Mouse (Mus musculus): ENCODE results near the gene Pkmyt1. TPM values are rescaled to one million over a fixed set of nuclear protein-coding genes. Genes with fewer than 3 reads are reported as not detected.

The Pkmyt1 gene
- polyA plus RNA-seq, 2 experiments, result 46.4 to 81.7 TPM

DNA sequence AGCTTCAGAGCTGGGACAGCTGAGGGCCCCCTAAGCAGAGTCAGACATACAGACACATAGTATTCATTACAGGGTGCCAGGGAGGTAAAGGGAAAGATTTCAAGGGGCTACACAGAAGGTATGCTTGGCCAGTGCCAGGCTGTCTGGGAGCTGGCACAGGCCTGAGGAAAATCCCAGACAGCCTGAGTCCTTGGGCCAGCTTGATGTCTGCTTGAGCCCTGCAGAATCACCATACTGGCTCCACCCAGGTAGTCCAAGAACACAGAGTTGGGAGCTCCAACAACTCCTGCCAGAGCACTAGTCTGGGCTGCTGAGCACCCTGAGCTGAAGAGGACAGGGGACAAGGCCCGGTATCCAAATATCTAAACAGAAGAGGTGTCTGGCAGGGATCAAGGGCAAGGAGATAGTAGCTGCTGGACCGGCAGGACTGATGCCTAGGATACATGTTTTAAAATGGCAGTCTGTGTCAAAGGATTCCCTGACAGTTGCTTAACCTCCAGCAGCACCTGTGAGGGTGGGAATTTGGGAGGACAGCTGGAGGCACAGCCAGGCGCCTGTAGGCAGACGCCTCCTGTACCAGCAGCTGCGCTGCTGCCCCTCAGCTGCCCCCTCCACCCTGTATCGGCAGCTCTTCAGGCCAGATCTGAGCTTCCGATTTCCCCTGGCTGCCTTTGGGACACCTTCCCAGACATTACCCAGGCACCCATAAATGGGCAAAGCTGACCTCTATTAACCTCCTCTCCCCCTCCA is 3.6 kb upstream of the Pkmyt1 start, which contains the start of gene 1520401A03Rik:
Gene 1520401A03Rik (minus strand): TSS at position 408 of the 750 bp plus-strand sequence.
- Histone ChIP-seq H3K4me2 (replicated peaks; ENCODE audit: low read depth, low read length, severe bottlenecking) (no peak within 1 kb of the TSS), H3K4me3 (replicated peaks; ENCODE audit: low read length) (no peak within 1 kb of the TSS), H3K9me3 (ENCODE audit: control insufficient read depth, low read length) (no peaks in the 10 kb centered on the region), H3K27ac (replicated peaks; ENCODE audit: low read depth, low read length) (0 out of 2 replicates have a peak within 1 kb of the TSS, but pooled peaks have one; percentile 19), H3K27me3 (ENCODE audit: control insufficient read depth, insufficient read depth, low read length) (no peaks in the 10 kb centered on the region), H3K36me3 (ENCODE audit: control insufficient read depth, insufficient read depth, low read length) (no peaks in the 10 kb centered on the region), H3K4me1 (ENCODE audit: control insufficient read depth, insufficient read depth, low read length) (peaks cover 6% of the 10 kb centered on the region; the same call in 1 of the 2 replicates), H3K9ac (ENCODE audit: low read depth, low read length, severe bottlenecking) (no peak within 1 kb of the TSS)
- no peak for TF ChIP-seq POLR2A (IDR thresholded peaks at IDR 0.05; ENCODE audit: borderline replicate concordance, extremely low read depth, insufficient read depth, insufficient read length)
- 52% methylated on average over 7 of the region's 7 CpGs for WGBS
- peak; percentile 23; the same call in 1 of the 2 replicates for ATAC-seq (ENCODE audit: low FRiP score, low read depth)
- no peak for DNase-seq (ENCODE audit: low spot score)

DNA sequence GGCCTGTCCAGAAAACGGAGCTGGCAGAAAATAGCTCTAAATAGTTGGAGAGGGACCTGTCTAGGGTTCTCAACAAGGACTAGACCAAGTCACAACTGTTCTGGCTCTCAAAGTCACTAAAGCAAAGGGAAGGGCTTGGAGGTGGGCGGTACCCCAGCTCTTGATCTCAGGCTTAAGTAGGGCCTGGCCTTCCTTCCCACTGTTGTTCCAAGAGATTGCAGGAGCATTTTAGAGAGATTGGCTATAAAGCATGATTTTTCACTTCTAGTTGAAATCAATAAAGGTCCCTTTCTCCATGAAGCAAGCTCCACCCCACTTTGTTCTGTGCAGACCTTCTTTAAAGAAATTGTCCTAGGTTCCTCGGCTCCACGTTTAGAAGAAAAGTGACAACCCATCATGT is 659 bp upstream of the Pkmyt1 start:
- ATAC-seq (ENCODE audit: low FRiP score, low read depth) (no peak), DNase-seq (ENCODE audit: low spot score) (no peak)
- H3K36me3 ChIP-seq (ENCODE audit: control insufficient read depth, insufficient read depth, low read length), result no peaks in the 10 kb centered on the region
- H3K4me1 ChIP-seq (ENCODE audit: control insufficient read depth, insufficient read depth, low read length), result peaks cover 6% of the 10 kb centered on the region; the same call in 1 of the 2 replicates
- H3K4me3 ChIP-seq (replicated peaks; ENCODE audit: low read length), result peak overlapping the region; percentile 87
- no peak for TF ChIP-seq POLR2A (IDR thresholded peaks at IDR 0.05; ENCODE audit: borderline replicate concordance, extremely low read depth, insufficient read depth, insufficient read length)
- peak overlapping the region; percentile 58; the same call in 1 of the 2 replicates for H3K27ac ChIP-seq (replicated peaks; ENCODE audit: low read depth, low read length)
- 65% methylated on average over 4 of the region's 4 CpGs for WGBS
- no peaks in the 10 kb centered on the region for H3K27me3 ChIP-seq (ENCODE audit: control insufficient read depth, insufficient read depth, low read length)
- H3K9ac ChIP-seq (ENCODE audit: low read depth, low read length, severe bottlenecking), result peak overlapping the region; percentile 75
- H3K4me2 ChIP-seq (replicated peaks; ENCODE audit: low read depth, low read length, severe bottlenecking), result peak overlapping the region; percentile 79
- no peaks in the 10 kb centered on the region for H3K9me3 ChIP-seq (ENCODE audit: control insufficient read depth, low read length)

DNA sequence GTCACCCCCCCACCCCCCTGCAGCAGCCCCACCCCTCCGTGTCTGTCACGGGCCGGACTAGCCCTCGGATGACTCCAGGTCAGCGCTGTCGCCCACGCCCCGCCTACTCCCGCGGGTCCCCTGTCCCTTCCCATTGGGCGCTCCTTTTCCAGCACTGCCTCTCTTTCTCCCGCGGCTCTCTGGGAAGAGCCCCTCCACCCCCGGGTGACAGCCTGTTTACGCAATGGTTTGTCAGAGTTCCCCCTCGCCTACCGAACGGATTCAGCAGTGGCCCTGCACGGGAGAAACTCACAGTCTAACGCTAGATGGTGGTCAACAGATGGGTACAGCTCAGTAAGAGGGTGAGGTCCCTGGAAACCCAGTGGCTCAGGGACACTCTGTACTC is 614 bp downstream of the Pkmyt1 start:
- under 1% methylated on average over 15 of the region's 20 CpGs for WGBS
- Histone ChIP-seq H3K4me1 (ENCODE audit: control insufficient read depth, insufficient read depth, low read length) (peaks cover 6% of the 10 kb centered on the region; the same call in 1 of the 2 replicates), H3K27me3 (ENCODE audit: control insufficient read depth, insufficient read depth, low read length) (no peaks in the 10 kb centered on the region), H3K4me3 (replicated peaks; ENCODE audit: low read length) (peak overlapping the region; percentile 87), H3K27ac (replicated peaks; ENCODE audit: low read depth, low read length) (peak overlapping the region; percentile 61; the same call in 1 of the 2 replicates), H3K9me3 (ENCODE audit: control insufficient read depth, low read length) (no peaks in the 10 kb centered on the region), H3K36me3 (ENCODE audit: control insufficient read depth, insufficient read depth, low read length) (no peaks in the 10 kb centered on the region), H3K9ac (ENCODE audit: low read depth, low read length, severe bottlenecking) (peak overlapping the region; percentile 75), H3K4me2 (replicated peaks; ENCODE audit: low read depth, low read length, severe bottlenecking) (peak overlapping the region; percentile 79)
- DNase-seq (ENCODE audit: low spot score) (peak; percentile 79), ATAC-seq (ENCODE audit: low FRiP score, low read depth) (peak; percentile 77)
- no peak for TF ChIP-seq POLR2A (IDR thresholded peaks at IDR 0.05; ENCODE audit: borderline replicate concordance, extremely low read depth, insufficient read depth, insufficient read length)

DNA sequence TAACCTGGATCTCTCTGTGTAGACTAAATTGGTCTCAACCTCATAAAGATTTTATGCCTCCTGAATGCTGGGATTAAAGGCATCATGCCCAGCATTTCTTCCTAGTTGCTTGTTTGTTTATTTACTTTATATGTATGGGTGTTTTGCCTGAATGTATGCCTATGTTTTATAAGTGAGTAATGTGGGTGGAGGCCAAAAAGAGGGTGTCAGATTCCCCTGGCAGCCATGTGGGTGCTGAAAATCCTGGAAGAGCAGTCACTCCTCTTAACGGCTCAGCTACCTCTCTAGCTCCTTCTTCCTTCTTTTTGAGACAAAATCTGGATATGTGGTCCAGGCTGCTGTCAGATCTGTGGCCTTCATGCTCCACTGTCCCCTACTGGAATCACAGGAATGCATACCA is 4.3 kb downstream of the Pkmyt1 start:
- no peak for DNase-seq (ENCODE audit: low spot score)
- TF ChIP-seq POLR2A (IDR thresholded peaks at IDR 0.05; ENCODE audit: borderline replicate concordance, extremely low read depth, insufficient read depth, insufficient read length), result no peak
- 27% methylated on average over 1 of the region's 1 CpGs for WGBS
- H3K27me3 ChIP-seq (ENCODE audit: control insufficient read depth, insufficient read depth, low read length), result no peaks in the 10 kb centered on the region
- peaks cover 5% of the 10 kb centered on the region; the same call in 1 of the 2 replicates for H3K4me1 ChIP-seq (ENCODE audit: control insufficient read depth, insufficient read depth, low read length)
- no peak overlapping the region for H3K27ac ChIP-seq (replicated peaks; ENCODE audit: low read depth, low read length)
- no peak overlapping the region for H3K4me3 ChIP-seq (replicated peaks; ENCODE audit: low read length)
- H3K36me3 ChIP-seq (ENCODE audit: control insufficient read depth, insufficient read depth, low read length), result 0 out of 2 replicates have a peak, but pooled peaks cover 9% of the 10 kb centered on the region
- no peak overlapping the region for H3K4me2 ChIP-seq (replicated peaks; ENCODE audit: low read depth, low read length, severe bottlenecking)
- H3K9ac ChIP-seq (ENCODE audit: low read depth, low read length, severe bottlenecking), result no peak overlapping the region
- no peaks in the 10 kb centered on the region for H3K9me3 ChIP-seq (ENCODE audit: control insufficient read depth, low read length)
- no peak for ATAC-seq (ENCODE audit: low FRiP score, low read depth)

DNA sequence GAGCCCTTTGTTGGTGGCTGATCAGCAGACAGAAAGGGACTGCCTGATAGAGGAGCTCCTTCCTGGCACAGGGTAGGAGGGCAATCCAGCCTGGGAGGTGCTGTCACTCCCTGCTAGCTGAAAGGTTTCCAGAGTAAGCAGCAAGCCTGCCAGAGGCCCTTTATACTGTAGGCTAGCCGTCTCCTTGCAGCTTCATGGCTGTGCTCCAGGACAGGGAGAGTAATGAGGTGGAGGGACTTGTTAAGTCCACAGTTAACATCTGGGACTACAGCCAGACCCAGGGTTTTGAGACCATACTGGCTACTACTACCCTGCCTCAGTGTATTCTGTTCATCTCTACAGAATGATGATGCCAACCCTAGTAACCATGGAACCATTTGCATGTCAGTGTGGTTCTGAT is 8.2 kb downstream of the Pkmyt1 start:
- DNase-seq (ENCODE audit: low spot score) (peak; percentile 33), ATAC-seq (ENCODE audit: low FRiP score, low read depth) (0 out of 2 replicates have a peak, but pooled peaks have one; percentile 13)
- no peak for TF ChIP-seq POLR2A (IDR thresholded peaks at IDR 0.05; ENCODE audit: borderline replicate concordance, extremely low read depth, insufficient read depth, insufficient read length)
- WGBS, result 67% methylated on average over 1 of the region's 1 CpGs
- Histone ChIP-seq H3K36me3 (ENCODE audit: control insufficient read depth, insufficient read depth, low read length) (0 out of 2 replicates have a peak, but pooled peaks cover 9% of the 10 kb centered on the region), H3K27ac (replicated peaks; ENCODE audit: low read depth, low read length) (no peak overlapping the region), H3K9ac (ENCODE audit: low read depth, low read length, severe bottlenecking) (no peak overlapping the region), H3K4me2 (replicated peaks; ENCODE audit: low read depth, low read length, severe bottlenecking) (no peak overlapping the region), H3K4me1 (ENCODE audit: control insufficient read depth, insufficient read depth, low read length) (peaks cover 4% of the 10 kb centered on the region), H3K9me3 (ENCODE audit: control insufficient read depth, low read length) (no peaks in the 10 kb centered on the region), H3K4me3 (replicated peaks; ENCODE audit: low read length) (no peak overlapping the region), H3K27me3 (ENCODE audit: control insufficient read depth, insufficient read depth, low read length) (peaks cover 11% of the 10 kb centered on the region; the same call in 1 of the 2 replicates)
